Mouse (Mus musculus) testis, postnatal 10 days (tissue): ENCODE measurements around the gene Brix1.
A peak's percentile ranks its signal among the peaks of the same experiment; 100 is the strongest.
"Not testable (repeated sequence)": the region's sequence is repeated elsewhere in the genome, so short reads cannot be mapped to it uniquely, and the experiment has no call there.

Experiments
- DNase-seq: peaks from one replicate; pipeline ENCODE4 v3.0.0; 2021; ENCODE audit warnings: low spot score

The Brix1 gene

DNA sequence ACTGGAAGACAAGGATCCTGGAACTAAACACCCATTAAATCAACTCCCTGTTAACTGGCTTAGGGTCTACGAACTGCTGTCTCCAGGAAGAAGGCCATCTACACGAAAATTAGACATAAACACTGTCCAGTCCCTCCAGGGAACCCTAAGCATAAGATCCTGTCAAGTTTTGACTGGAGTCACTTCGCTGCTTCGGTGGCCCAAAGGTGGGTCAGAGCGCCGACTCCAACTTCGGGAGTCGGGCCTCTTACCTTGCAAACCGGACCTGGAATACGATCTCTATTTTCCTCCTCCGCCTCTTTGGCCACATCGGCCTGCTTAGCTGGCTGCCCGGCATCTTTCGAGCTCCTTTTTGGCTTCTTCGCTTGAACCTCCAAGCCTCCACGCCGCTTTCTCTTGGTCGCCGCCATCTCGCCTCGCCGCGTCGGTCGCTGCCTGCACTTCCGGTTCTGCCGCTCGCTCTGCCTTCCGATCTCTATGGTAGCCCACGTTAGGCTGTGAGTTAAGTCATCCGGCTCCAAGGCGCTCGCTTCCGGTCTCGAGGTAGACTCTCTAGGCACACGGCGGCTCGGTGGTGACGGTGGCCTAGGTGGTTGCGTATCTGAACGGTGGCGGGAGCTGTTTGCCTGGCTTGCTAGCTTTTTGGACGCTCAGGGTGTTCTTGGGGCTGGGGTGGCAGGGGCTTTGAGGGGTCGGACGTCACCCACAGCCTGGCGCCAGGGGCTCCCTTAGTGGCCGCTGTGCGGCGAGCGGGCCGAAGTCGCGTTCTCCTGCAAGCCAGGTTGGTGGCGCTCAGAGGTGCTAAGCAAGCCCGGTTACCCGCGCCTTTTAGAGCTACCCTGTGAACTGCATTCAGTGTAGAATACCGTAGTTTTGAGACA, at the start of gene Brix1, which contains the start of gene Rad1:
Gene Brix1 (minus strand): TSS at position 464 of the 881 bp plus-strand sequence.
Gene Rad1 (plus strand): TSS at position 535 of the 881 bp plus-strand sequence.
- peak; percentile 92 for DNase-seq

DNA sequence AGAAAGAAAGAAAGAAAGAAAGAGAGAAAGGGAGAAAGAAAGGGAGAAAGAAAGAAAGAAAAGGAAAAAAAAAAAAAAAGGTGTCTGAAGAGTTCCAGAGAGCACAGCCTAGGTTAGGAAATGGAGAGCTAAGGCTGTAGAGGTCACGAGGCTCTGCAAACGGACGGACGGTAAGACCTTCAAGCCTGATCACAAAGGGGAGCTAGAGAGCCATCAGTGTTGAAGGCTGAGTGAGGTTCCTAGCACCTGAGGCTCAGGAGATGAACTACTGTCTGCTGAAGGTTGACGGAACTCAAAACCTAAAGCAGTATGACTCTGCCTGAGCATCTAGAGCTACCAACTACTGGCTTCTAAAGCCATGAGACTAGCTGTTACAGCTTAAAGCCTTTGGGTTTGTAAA, 48.8 kb upstream of the Brix1 start:
- no peak for DNase-seq

- DNase-seq = not testable (repeated sequence)
Measured at GRCm38 (mm10) chr15:10533361-10533760, 47.6 kb upstream of the Brix1 start.

DNA sequence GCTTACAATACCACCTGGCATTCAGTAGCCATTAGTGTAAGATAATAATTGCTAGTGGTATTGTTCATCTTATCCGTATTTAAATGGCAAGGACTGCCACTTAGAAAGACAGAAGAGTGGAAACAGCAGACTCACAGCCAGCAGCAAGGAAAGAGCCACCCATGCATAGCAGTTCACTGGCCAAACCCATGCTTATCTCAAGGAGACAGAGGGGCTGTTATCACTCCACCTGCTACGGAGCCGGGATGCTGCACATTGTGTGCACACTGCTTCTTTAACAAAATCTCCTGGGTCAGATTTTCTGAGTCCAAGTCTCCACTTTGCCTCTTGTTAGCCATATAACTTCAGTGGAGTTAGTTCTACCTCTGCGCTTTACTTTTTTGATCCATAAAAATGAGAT, 45.6 kb upstream of the Brix1 start:
- DNase-seq = no peak

- no peak for DNase-seq
Measured at GRCm38 (mm10) chr15:10525896-10526295, 40.1 kb upstream of the Brix1 start.

DNA sequence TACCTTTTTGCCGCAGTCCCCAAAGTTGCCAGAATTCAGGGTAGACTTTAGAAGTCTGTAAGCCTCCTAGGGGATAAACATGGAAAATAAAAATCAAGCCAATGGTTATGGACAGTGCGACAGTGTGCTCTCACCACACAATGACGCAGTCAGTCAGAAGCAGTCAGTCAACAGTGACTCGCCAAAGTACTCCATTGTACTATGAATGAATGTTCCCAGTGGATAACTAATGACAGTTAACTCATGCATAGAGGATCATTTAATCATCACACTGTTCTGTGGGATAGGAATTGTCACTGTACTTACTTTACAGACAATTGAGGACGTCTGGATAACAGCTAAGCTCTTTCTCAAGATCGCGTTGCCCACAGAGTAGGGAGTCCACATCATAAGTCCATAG, 29.4 kb upstream of the Brix1 start:
- DNase-seq = no peak

GRCm38 (mm10) chr15:10506099-10506498, 20.4 kb upstream of the Brix1 start:
- DNase-seq = peak; percentile 56

DNA sequence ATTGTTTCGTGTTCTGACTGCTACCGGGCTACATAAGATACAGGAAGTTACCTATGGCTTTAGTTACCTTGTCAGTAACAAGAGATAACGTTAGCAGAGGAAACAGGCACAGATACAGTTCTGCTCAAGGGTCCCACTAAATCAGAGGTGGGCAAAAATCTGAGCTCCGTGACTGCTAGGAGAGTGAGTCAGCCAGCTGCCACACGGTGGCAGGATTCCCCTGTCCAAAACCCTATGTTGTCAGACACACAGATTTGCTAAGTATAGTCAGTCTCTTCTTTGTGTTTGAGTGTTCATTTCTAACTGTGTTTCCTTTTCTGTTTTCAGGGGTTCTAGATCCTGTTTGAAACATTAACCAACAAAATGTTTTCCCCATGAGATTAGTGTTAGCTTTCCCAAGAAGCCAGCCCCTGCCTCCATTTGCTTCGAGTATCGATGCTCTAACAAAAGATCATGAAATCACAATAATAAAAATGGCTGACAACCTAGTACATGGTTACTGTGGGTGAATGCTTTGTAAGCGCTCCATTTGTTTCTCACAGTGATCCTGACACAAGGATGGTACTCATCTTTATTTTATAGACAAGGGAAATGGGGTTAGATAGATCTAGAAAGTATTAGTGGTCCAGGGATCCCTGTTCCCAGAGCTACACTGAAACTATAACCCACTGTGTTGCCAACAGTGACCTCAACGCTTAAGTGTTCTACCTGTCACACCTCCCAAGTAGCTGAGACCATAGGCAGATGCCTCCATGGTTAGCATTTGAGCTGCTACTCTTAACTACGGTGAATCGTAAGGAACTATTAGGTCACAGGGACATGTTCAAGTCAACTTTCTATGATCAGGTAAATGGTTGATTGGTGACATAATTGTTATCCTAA, 15.3 kb upstream of the Brix1 start:
- DNase-seq = peak; percentile 78

DNA sequence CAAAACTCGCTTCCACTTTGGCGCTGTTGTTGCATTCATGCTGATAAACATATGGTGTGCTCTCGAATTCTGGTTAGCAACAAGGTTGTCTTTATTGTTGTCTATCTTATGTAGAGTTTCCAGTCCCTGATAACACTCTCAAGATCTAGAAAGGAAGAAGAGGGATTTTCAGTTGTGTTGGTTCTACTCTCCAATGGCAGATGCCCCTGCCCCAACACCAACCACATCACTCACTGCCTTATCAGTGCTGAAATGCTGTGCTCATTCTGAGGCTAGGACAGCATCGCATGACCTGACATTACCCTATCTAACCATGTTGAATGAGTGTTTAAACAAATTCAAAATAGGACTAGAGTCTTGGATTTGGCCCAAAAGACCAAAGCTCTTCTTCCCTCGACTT, 14.3 kb upstream of the Brix1 start:
- DNase-seq = no peak

DNA sequence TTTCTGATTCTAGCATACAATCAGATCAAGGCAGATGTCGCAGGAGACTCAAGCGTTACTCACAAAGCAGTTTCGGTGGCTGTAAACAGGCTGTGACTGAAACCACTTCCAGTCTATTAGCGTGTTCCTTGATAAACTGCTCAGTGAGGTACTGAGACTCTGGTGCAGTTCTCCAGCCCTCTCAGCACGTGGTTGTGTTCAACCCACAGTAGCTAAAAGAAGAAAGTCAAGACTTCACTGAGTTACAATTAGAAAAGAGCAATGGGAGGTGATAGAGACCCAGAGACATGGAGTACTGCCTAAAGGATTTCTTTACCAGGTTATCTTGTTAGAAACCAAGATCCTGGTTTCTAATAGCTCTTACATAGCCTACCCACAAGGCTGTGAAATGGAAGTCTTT, 13.8 kb upstream of the Brix1 start:
- no peak for DNase-seq

DNA sequence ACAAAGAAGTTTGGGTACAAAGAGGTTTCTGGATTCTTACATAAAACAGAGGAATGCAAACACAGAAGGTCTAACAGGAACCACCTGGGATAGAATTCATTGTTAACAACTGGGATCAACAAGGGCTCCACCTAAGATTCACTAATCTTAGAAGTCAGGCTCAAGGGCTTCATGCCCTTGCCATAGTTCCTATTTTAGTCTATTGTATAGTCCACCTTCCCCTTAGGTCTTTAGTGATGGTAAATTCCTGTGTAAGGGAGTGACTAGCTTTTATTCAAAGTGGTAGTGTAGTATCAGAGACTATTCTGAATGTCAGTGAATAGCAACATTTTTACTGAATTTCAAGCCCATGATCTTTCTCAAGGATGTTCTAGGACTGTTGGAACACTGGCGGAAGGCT, 10.9 kb upstream of the Brix1 start:
- DNase-seq = not testable (repeated sequence)

DNA sequence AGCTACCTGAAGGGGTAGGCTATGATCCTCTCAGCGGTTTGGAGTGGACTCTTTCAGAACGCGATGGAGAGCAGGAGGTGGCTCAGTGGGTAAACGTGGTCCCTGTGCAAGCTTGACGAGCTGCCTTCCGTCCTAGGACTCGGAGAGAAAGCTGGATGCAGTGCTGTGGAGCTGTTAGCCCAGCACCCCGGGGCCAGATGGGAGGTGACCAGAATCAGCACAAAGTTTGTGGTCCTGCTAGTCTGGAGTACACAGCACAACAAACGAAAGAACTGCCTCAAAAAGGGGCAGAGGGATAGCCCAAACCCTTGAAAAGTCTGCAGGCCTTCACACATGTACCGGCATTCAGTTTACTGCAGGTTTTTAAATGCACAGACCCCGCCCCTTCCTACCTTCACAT, 10.2 kb upstream of the Brix1 start:
- DNase-seq = no peak

- no peak for DNase-seq
Measured at GRCm38 (mm10) chr15:10490101-10490500, 4.4 kb upstream of the Brix1 start.

DNA sequence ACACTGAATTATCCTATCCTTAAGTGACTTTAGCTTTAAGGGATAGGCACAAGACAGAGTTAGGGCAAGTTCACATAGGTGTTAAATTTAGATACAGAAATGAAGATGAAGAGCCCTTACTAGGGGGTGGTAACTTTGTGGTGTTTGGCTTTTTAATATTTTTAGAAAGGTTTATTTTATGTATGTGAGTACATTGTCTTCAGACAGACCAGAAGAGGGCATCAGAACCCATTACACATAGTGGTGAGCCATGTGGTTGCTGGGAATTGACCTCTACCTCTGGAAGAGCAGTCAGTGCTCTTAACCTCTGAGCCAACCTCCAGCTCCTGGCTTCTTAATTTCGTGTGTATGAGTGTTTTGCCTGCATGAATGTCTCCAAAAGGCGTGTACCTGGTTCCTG, 1.5 kb upstream of the Brix1 start:
- no peak for DNase-seq

- no peak for DNase-seq
Measured at GRCm38 (mm10) chr15:10486365-10486839, 655 bp upstream of the Brix1 start.

DNA sequence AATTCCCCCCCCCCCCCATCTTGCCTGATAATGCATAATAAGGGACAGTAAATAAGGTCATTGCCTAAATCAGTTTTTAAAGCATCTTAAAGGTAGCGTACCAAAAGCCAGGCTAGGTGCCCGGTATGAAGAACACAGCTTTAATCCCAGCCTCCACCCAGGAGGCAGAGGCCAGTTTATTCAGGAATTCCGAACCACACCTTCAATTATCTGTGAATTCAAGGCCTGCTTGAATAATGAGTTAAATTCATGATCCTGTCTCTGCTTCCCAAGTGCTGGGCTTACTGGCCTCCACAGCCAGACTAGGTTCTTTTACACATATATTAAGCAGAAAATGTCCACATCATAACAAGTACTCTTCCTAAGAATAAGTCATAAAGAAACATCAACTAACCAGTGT, 14.8 kb downstream of the Brix1 start:
- DNase-seq = no peak

DNA sequence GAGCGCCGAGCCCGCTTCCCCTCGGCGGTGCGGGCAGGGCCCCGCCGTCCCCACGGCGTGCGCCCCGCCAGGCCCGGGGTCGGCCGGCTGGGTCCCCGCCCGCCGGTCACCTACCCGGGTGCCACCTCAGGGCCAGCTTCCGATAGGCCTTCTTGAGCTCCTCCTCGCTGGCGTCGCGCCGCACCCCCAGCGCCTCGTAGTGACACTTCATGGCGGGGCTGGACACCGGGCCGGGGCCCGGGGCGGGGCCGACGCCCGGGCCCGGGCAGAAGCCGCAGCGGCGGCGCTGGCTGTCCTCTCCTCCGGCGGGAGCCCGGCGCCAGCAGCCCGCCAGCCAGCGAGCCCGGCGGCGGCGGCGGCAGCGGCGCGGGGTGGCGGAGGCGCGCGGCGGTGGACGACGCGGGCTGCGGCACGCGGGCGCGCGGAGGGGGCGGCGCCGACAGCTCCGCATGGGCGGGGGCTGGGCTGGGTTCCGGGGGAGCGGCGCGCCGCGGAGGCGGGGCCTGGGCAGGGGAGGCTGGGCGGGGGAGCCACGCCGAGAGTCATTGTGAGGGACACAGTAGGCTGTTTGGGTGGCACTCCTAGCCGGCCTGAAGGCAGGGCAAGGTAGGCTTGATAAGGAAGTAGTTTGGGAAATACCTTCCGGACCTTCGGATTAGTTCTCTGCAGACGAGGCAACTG, 15.5 kb downstream of the Brix1 start, which contains the start of gene Dnajc21:
Gene Dnajc21 (minus strand): TSS at position 366 of the 681 bp plus-strand sequence.
- peak; percentile 93 for DNase-seq

GRCm38 (mm10) chr15:10469641-10470150, 16.1 kb downstream of the Brix1 start:
- DNase-seq = peak; percentile 61

DNA sequence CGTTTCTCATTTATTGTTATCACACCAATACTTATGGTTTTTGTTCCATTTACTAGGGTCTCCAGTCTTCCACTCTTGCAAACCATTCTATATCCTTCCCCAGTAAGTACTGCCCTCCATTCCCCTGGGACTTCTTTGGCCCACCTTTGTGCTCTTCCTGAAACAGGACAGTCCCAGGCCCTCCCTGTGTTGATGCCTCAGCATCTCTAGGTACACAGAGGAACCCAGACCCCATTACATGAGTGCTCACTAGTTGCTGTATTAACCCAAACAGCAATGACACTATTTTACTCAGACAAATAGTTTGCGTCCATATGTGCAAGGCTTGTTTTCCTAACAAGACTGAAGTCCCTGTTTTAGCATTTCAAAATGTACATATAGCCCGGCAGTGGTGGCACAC, 17.0 kb downstream of the Brix1 start:
- no peak for DNase-seq

- DNase-seq = peak; percentile 13
Measured at GRCm38 (mm10) chr15:10464678-10465077, 21.1 kb downstream of the Brix1 start.

- no peak for DNase-seq
Measured at GRCm38 (mm10) chr15:10463555-10463954, 22.2 kb downstream of the Brix1 start.

DNA sequence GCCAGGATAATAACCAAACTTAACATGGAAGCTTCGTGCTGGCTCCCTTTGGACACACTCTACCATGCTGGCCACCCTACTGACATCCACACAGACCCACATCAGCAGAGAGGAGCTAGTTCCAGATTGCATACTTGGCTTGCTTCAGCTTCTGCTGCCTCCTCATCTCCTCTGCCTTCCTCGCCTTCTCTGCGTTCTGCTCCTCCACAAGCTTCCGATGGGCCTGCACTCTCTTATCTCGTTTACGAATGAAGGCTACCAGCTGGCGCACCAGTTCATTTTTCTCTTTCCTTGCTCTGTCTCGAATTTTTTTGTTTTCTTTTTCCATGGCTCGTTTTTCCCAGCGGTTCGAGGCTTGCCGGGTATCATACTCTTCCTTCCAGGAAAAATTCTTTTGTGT, 24.8 kb downstream of the Brix1 start:
- no peak for DNase-seq
